Mouse (Mus musculus): ENCODE data around the gene Hpse2. TPM values are rescaled to one million over a fixed set of nuclear protein-coding genes. Genes with fewer than 3 reads are reported as not detected.
"Not testable (repeated sequence)": the region's sequence is repeated elsewhere in the genome, so short reads cannot be mapped to it uniquely, and the experiment has no call there.

The Hpse2 gene
- polyA plus RNA-seq, 1 experiment from 2014 or later = 0.12 TPM

DNA sequence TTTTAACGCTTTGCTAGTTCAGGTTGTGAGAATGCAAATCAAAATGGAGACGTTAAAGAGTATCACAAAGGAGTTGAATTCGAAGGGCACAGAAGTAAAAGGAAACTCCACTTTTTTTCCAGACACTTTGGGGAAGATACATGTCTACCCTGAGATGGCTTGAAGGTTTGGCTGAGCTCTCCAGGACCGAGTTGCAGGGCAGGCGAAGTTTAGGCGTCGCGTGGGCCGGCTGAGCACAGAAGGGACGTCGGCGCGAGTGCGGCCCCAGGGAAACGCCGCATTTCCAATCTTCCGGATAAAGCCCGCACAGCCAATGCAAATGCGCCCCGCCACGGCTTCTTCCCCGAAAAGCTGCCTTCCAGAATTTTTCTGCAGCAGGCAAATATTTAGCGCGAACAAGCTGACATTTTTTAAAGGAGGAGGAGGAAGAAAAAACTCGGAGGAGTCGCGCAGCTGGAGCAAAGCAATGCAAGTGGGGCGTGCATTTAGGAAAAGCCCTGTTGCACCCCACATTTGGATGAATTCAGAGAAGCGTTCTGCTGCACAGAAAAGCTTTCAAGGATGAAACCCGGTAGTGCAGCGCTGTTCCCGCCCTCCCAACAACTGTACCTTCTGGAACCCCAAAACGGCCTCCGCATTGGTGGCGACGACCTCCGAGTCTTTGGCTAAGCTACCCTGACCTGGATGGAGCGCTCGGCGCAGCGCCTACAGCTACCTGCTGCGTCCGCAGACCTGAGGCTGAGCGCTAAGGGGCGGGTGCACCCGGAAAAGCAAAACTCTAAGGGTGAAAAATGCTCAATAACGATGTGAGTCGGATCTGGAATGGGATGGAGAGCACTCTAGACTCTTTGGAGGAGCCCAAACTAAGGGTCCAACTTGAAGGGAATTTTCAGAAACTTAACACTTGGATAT, 1.9 kb downstream of the Hpse2 start:
- Histone ChIP-seq H3K27me3 (ENCODE audit: control insufficient read depth, insufficient read depth, low read length) (peaks cover 49% of the 10 kb centered on the region), H3K27ac (ENCODE audit: low read depth, low read length) (no peak overlapping the region), H3K4me3 (ENCODE audit: low read depth, low read length) (peak overlapping the region; percentile 22), H3K36me3 (ENCODE audit: control insufficient read depth, insufficient read depth, low read length) (no peaks in the 10 kb centered on the region), H3K4me2 (ENCODE audit: low read depth, low read length) (peak overlapping the region; percentile 38), H3K4me1 (ENCODE audit: control insufficient read depth, insufficient read depth, low read length) (peaks cover 8% of the 10 kb centered on the region; the same call in 1 of the 2 replicates), H3K9ac (replicated peaks; ENCODE audit: low read depth, low read length) (no peak overlapping the region), H3K9me3 (ENCODE audit: control insufficient read depth, low read length) (no peaks in the 10 kb centered on the region)
- under 1% methylated on average over 48 of the region's 48 CpGs for WGBS
- no peak for ATAC-seq (ENCODE audit: low read depth)

DNA sequence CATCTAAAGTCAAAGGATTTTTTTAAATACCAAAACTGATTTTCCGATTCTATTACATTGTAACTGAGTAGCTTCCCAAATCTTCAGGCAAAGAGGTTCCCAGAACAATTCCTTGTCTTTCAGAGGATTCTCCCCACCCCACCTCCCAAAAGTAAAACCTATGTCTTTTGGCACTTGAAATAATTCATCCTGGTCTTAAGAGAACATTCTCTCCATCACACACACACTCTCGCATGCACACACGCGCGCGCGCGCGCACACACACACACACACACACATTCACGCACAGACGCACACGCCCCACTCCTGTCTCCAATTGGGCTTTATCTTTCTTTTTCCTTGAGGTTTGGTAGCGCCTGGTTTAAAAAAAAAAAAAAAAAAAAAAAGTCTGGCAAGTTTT, 2.7 kb downstream of the Hpse2 start:
- Histone ChIP-seq H3K9ac (replicated peaks; ENCODE audit: low read depth, low read length) (no peak overlapping the region), H3K4me2 (ENCODE audit: low read depth, low read length) (no peak overlapping the region), H3K4me3 (ENCODE audit: low read depth, low read length) (no peak overlapping the region), H3K4me1 (ENCODE audit: control insufficient read depth, insufficient read depth, low read length) (peaks cover 8% of the 10 kb centered on the region; the same call in 1 of the 2 replicates), H3K9me3 (ENCODE audit: control insufficient read depth, low read length) (no peaks in the 10 kb centered on the region), H3K27me3 (ENCODE audit: control insufficient read depth, insufficient read depth, low read length) (peaks cover 49% of the 10 kb centered on the region), H3K27ac (ENCODE audit: low read depth, low read length) (no peak overlapping the region), H3K36me3 (ENCODE audit: control insufficient read depth, insufficient read depth, low read length) (no peaks in the 10 kb centered on the region)
- ATAC-seq (ENCODE audit: low read depth) = no peak
- 3% methylated on average over 13 of the region's 13 CpGs for WGBS

DNA sequence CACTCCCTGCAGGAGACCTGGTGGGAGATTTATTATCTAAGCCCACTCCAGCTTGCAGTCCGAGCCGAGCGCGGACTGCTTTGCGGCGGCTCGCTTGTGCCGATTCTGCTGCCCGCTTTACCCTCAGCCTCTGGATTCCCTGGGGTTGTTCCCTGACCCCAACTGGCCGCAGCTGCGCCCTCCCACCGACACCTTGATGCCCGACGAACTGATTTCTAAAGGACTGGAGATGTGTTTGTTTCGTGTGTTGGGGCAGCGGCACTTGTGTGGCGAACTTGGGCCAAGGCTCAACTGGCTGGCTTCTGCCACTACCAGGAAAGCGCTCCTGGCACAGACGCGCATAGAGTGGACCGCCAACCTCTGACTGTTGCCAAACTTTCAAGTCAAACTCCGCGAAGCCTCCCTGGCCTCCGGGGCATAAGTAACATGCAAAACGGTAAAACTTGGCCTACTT, 3.1 kb downstream of the Hpse2 start:
- Histone ChIP-seq H3K36me3 (ENCODE audit: control insufficient read depth, insufficient read depth, low read length) (no peaks in the 10 kb centered on the region), H3K9me3 (ENCODE audit: control insufficient read depth, low read length) (no peaks in the 10 kb centered on the region), H3K4me3 (ENCODE audit: low read depth, low read length) (peak overlapping the region; percentile 17), H3K4me1 (ENCODE audit: control insufficient read depth, insufficient read depth, low read length) (peaks cover 8% of the 10 kb centered on the region; the same call in 1 of the 2 replicates), H3K9ac (replicated peaks; ENCODE audit: low read depth, low read length) (no peak overlapping the region), H3K27me3 (ENCODE audit: control insufficient read depth, insufficient read depth, low read length) (peaks cover 49% of the 10 kb centered on the region), H3K27ac (ENCODE audit: low read depth, low read length) (no peak overlapping the region), H3K4me2 (ENCODE audit: low read depth, low read length) (peak overlapping the region; percentile 39)
- WGBS = under 1% methylated on average over 25 of the region's 25 CpGs
- no peak for ATAC-seq (ENCODE audit: low read depth)

DNA sequence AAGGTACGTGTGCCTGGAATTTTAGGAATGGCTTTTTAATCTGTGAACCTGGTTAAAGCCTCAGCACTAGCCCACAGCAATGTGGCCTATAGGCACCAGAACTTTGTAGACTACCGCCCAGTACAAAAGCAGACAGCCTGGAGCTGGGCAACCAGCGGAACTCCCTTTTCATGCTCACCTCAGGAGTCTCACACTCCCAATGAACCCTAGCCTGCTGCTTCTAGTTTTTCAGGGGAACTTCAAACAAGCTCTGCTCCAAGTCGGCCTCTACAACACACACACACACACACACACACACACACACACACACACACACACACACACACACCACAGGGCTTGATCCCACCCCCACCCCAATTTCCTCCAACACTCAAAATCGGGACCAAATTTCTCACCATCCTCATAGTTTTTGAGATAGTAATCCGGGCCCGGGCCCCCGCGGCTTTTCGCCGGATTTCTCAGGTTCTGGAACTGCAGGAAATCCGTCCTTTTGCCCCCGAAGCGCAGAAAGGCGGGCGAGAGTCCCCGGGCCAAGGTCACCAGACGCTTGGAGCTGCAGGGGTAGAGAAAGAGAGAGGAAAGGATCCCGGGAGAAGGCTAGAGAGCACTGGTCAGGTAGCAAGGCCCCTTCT, 3.7 kb downstream of the Hpse2 start:
- WGBS = 2% methylated on average over 19 of the region's 19 CpGs
- H3K4me3 ChIP-seq (ENCODE audit: low read depth, low read length) = peak overlapping the region; percentile 17
- H3K36me3 ChIP-seq (ENCODE audit: control insufficient read depth, insufficient read depth, low read length) = no peaks in the 10 kb centered on the region
- no peak for ATAC-seq (ENCODE audit: low read depth)
- peaks cover 45% of the 10 kb centered on the region for H3K27me3 ChIP-seq (ENCODE audit: control insufficient read depth, insufficient read depth, low read length)
- H3K9me3 ChIP-seq (ENCODE audit: control insufficient read depth, low read length) = no peaks in the 10 kb centered on the region
- peaks cover 8% of the 10 kb centered on the region; the same call in 1 of the 2 replicates for H3K4me1 ChIP-seq (ENCODE audit: control insufficient read depth, insufficient read depth, low read length)
- peak overlapping the region; percentile 39 for H3K4me2 ChIP-seq (ENCODE audit: low read depth, low read length)
- no peak overlapping the region for H3K27ac ChIP-seq (ENCODE audit: low read depth, low read length)
- H3K9ac ChIP-seq (replicated peaks; ENCODE audit: low read depth, low read length) = no peak overlapping the region

DNA sequence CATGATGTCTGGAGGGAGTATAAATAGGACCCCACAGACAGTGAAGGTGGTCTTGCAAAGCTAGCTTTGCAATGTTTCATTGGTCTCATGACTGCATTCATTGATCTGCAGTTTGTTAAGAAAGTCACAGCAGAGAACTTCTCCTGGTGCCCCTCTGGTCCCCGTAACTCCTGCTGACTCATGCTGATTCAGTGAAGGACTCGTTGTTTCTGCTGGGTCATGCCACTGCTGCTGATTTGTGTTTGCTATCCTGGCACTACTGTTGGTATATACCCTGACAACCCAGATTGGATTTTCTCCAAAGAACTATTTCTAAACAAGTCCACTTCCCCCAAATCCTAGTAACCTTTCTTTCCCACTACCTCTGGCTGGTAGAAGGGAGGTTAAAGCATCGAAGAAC, 29.3 kb downstream of the Hpse2 start:
- no peaks in the 10 kb centered on the region for H3K36me3 ChIP-seq (ENCODE audit: control insufficient read depth, insufficient read depth, low read length)
- no peak for ATAC-seq (ENCODE audit: low read depth)
- H3K27ac ChIP-seq (ENCODE audit: low read depth, low read length) = no peak overlapping the region
- no peak overlapping the region for H3K4me3 ChIP-seq (ENCODE audit: low read depth, low read length)
- no peaks in the 10 kb centered on the region for H3K9me3 ChIP-seq (ENCODE audit: control insufficient read depth, low read length)
- H3K27me3 ChIP-seq (ENCODE audit: control insufficient read depth, insufficient read depth, low read length) = no peaks in the 10 kb centered on the region
- H3K4me2 ChIP-seq (ENCODE audit: low read depth, low read length) = no peak overlapping the region
- H3K4me1 ChIP-seq (ENCODE audit: control insufficient read depth, insufficient read depth, low read length) = no peaks in the 10 kb centered on the region
- 90% methylated on average over 3 of the region's 3 CpGs for WGBS
- H3K9ac ChIP-seq (replicated peaks; ENCODE audit: low read depth, low read length) = no peak overlapping the region

DNA sequence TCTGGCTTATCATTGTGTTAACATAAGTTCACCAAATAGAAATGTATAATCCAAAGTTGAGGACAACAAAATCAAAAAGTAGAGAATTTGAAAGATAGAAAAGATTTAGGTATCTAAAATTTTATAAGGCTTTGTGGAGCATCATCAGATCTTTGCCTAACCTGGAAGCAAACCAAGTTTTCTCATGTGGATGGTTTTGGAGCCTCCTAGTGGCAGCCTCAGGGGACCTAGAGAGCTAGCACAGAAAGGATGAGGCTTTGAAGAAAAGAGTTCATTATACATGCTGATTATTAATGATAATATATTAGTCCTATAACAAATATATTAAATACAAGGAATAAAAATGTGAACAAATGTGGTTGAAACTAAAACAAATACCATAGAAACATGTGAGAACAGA, 77.0 kb downstream of the Hpse2 start:
- Histone ChIP-seq H3K27ac (ENCODE audit: low read depth, low read length) (no peak overlapping the region), H3K36me3 (ENCODE audit: control insufficient read depth, insufficient read depth, low read length) (no peaks in the 10 kb centered on the region), H3K4me3 (ENCODE audit: low read depth, low read length) (no peak overlapping the region), H3K4me2 (ENCODE audit: low read depth, low read length) (no peak overlapping the region), H3K9me3 (ENCODE audit: control insufficient read depth, low read length) (no peaks in the 10 kb centered on the region), H3K4me1 (ENCODE audit: control insufficient read depth, insufficient read depth, low read length) (no peaks in the 10 kb centered on the region), H3K9ac (replicated peaks; ENCODE audit: low read depth, low read length) (no peak overlapping the region), H3K27me3 (ENCODE audit: control insufficient read depth, insufficient read depth, low read length) (no peaks in the 10 kb centered on the region)
- no peak for ATAC-seq (ENCODE audit: low read depth)

DNA sequence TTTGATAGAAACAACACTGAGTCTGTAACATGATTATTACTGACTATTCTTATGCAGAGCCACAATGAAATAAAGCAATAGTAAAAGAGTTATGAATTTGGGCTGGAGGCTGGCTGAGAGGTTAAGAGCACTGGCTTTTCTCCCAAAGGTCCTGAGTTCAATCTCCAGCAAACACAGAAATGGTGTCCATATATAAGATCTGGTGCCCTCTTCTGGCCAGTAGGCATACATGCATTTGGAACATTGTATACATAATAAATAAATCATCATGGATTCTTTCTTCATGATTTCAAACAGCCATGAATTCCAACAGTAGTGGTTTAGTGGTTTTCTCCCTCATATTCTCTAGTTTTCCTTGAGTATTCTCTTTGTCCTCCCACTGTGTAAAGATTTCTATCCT, 81.4 kb downstream of the Hpse2 start:
- Histone ChIP-seq H3K36me3 (ENCODE audit: control insufficient read depth, insufficient read depth, low read length) (no peaks in the 10 kb centered on the region), H3K4me1 (ENCODE audit: control insufficient read depth, insufficient read depth, low read length) (no peaks in the 10 kb centered on the region), H3K27me3 (ENCODE audit: control insufficient read depth, insufficient read depth, low read length) (no peaks in the 10 kb centered on the region), H3K4me3 (ENCODE audit: low read depth, low read length) (no peak overlapping the region), H3K9me3 (ENCODE audit: control insufficient read depth, low read length) (0 out of 2 replicates have a peak, but pooled peaks cover 2% of the 10 kb centered on the region), H3K27ac (ENCODE audit: low read depth, low read length) (no peak overlapping the region), H3K9ac (replicated peaks; ENCODE audit: low read depth, low read length) (no peak overlapping the region), H3K4me2 (ENCODE audit: low read depth, low read length) (no peak overlapping the region)
- ATAC-seq (ENCODE audit: low read depth) = no peak

DNA sequence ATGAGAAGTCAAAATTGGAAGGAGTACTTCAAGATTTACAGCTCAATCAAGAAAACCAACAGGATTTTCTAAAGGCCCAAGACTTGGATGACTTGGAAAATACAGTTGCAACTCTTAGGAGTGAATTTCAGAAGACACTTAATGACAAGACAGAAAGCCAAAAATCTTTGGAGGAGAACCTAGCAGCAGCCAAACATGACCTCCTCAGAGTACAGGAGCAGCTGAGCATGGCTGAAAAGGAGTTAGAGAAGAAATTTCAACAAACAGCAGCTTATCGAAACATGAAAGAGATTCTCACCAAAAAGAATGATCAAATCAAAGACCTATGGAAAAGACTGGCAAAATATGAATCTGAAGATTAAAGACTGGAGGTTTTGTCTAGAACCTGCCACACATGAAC, 106.8 kb downstream of the Hpse2 start:
- H3K36me3 ChIP-seq (ENCODE audit: control insufficient read depth, insufficient read depth, low read length); ATAC-seq (ENCODE audit: low read depth); H3K4me2 ChIP-seq (ENCODE audit: low read depth, low read length); H3K4me3 ChIP-seq (ENCODE audit: low read depth, low read length); H3K9ac ChIP-seq (replicated peaks; ENCODE audit: low read depth, low read length); H3K27me3 ChIP-seq (ENCODE audit: control insufficient read depth, insufficient read depth, low read length); H3K9me3 ChIP-seq (ENCODE audit: control insufficient read depth, low read length); H3K4me1 ChIP-seq (ENCODE audit: control insufficient read depth, insufficient read depth, low read length); H3K27ac ChIP-seq (ENCODE audit: low read depth, low read length): not testable (repeated sequence)
- 94% methylated on average over 1 of the region's 1 CpGs for WGBS

DNA sequence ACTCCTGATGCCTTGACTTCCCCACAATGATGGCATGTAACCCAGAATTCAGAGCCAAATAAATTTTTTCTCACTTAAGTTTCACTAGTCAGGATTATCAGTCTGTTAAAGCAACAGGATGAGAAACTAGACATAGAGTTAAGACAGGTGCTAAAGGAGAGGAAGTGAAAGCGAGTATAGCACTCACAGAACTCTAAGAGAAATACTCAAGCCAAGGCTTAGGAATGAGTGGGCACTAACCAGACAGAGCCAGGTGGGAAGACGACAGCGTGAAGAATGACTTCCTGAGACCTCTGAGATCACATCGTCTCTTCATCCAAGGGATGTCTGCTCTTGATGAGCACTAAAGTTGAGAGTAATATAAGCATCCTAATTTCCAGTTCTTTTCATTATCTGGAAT, 144.2 kb downstream of the Hpse2 start:
- Histone ChIP-seq H3K4me1 (ENCODE audit: control insufficient read depth, insufficient read depth, low read length) (no peaks in the 10 kb centered on the region), H3K4me3 (ENCODE audit: low read depth, low read length) (no peak overlapping the region), H3K9ac (replicated peaks; ENCODE audit: low read depth, low read length) (no peak overlapping the region), H3K4me2 (ENCODE audit: low read depth, low read length) (no peak overlapping the region), H3K27ac (ENCODE audit: low read depth, low read length) (no peak overlapping the region), H3K36me3 (ENCODE audit: control insufficient read depth, insufficient read depth, low read length) (no peaks in the 10 kb centered on the region), H3K27me3 (ENCODE audit: control insufficient read depth, insufficient read depth, low read length) (no peaks in the 10 kb centered on the region), H3K9me3 (ENCODE audit: control insufficient read depth, low read length) (no peaks in the 10 kb centered on the region)
- WGBS = 90% methylated on average over 4 of the region's 4 CpGs
- no peak for ATAC-seq (ENCODE audit: low read depth)

All from neural tube, embryonic 14.5 days (tissue).